Mouse (Mus musculus) hindbrain, embryonic 15.5 days (tissue): ENCODE data around the gene Samd14. TPM values are rescaled to one million over a fixed set of nuclear protein-coding genes. Genes with fewer than 3 reads are reported as not detected.
"Not testable (repeated sequence)": the region's sequence is repeated elsewhere in the genome, so short reads cannot be mapped to it uniquely, and the experiment has no call there.

ENCODE experiments used
- ATAC-seq: fragments of 200-750 bp; cut with Nextera tagmentation; 2 replicates; pipeline ENCODE4 v1.8.0; 2017; ENCODE audit warnings: low read depth, moderate number of reproducible peaks, moderate TSS enrichment; ENCODE audit not compliant: low FRiP score
- H3K27ac ChIP-seq: fragments of 300-500 bp; sonication (generic); replicated peaks from 2 replicates; pipeline ENCODE4 v1.5.1; 2015; ENCODE audit warnings: mild to moderate bottlenecking, inconsistent platforms
- H3K27me3 ChIP-seq: fragments of 300-500 bp; sonication (generic); 2 replicates; pipeline ENCODE4 v1.6.1; 2015; ENCODE audit warnings: control low read depth, inconsistent platforms
- H3K36me3 ChIP-seq: fragments of 300-500 bp; sonication (generic); 2 replicates; pipeline ENCODE4 v1.6.1; 2015; ENCODE audit warnings: control low read depth, inconsistent platforms
- H3K4me1 ChIP-seq: fragments of 300-500 bp; sonication (generic); replicated peaks from 2 replicates; pipeline ENCODE4 v1.6.1; 2015; ENCODE audit warnings: control low read depth, inconsistent platforms
- H3K4me2 ChIP-seq: fragments of 300-500 bp; sonication (generic); 2 replicates; pipeline ENCODE4 v1.6.1; 2015; ENCODE audit warnings: moderate library complexity, mild to moderate bottlenecking, inconsistent platforms
- H3K4me3 ChIP-seq: fragments of 300-500 bp; sonication (generic); 2 replicates; pipeline ENCODE4 v1.5.1; 2015; ENCODE audit warnings: mild to moderate bottlenecking, inconsistent platforms
- H3K9ac ChIP-seq: fragments of 300-500 bp; sonication (generic); 2 replicates; pipeline ENCODE4 v1.6.1; 2015; ENCODE audit warnings: inconsistent platforms
- H3K9me3 ChIP-seq: fragments of 300-500 bp; sonication (generic); 2 replicates; pipeline ENCODE4 v1.6.1; 2016; ENCODE audit warnings: control low read depth, inconsistent platforms
- WGBS: fragments of 180-500 bp; shearing (Covaris S2); methylation state at CpG from one replicate; pipeline ENCODE4 v1.1.7; 2015; 5-methylcytosine and 5-hydroxymethylcytosine counted together
- polyA plus RNA-seq: library from polyadenylated mRNA; unstranded; fragments of >200 nt; fragmentation: Nextera tagmentation; extraction: Ambion mirVana; gene quantifications from 2 replicates; pipeline ENCODE4 v1.2.1, GENCODE M21; 2015

Samd14 gene
- polyA plus RNA-seq, 1 experiment from 2014 or later: 176 TPM

DNA sequence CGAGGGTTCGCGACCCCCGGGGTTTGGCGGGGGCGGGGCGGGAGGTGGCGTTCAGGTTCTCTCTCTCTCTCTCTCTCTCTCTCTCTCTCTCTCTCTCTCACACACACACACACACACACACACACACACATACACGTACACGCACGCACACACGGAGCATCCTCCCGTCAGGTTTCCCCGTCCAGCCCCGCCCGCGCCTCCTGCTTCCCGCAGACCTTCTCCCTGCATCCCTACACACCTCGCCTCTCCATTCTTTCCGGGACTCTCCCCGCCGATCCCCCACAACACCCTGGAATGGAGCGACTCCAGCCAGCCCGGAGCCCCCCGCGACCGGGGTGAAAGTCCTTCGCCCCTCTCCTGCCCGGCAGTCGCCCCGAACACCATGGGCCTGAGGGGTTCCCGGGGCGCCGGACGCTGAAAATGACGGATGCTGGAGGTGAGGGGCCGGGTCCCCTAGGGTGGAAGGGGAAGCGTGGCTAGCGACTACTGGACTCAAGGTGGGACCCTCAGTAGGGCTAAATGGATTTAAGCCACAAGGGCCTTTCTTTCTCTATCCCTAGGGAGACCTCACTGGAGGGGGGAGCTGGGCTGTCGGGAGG lies 561 bp downstream of the Samd14 start:
- 0% methylated on average over 32 of the region's 40 CpGs for WGBS
- Histone ChIP-seq H3K4me2 (peak overlapping the region; percentile 92), H3K36me3 (peaks cover 11% of the 10 kb centered on the region; the same call in 1 of the 2 replicates), H3K4me1 (peaks cover 70% of the 10 kb centered on the region), H3K9ac (peak overlapping the region; percentile 93), H3K27ac (peak overlapping the region; percentile 95), H3K27me3 (no peaks in the 10 kb centered on the region), H3K9me3 (no peaks in the 10 kb centered on the region), H3K4me3 (peak overlapping the region; percentile 76)
- ATAC-seq: peak; percentile 35; the same call in 1 of the 2 replicates

GRCm38 (mm10) chr11:95010841-95011403 lies 1.2 kb downstream of the Samd14 start:
- H3K4me2 ChIP-seq: peak overlapping the region; percentile 92
- peaks cover 74% of the 10 kb centered on the region for H3K4me1 ChIP-seq
- peak overlapping the region; percentile 76 for H3K4me3 ChIP-seq
- H3K36me3 ChIP-seq: peaks cover 16% of the 10 kb centered on the region; the same call in 1 of the 2 replicates
- WGBS: 6% methylated on average over 4 of the region's 4 CpGs
- ATAC-seq, H3K9me3 ChIP-seq, H3K27me3 ChIP-seq: not testable (repeated sequence)
- peak overlapping the region; percentile 95 for H3K27ac ChIP-seq
- peak overlapping the region; percentile 93 for H3K9ac ChIP-seq

DNA sequence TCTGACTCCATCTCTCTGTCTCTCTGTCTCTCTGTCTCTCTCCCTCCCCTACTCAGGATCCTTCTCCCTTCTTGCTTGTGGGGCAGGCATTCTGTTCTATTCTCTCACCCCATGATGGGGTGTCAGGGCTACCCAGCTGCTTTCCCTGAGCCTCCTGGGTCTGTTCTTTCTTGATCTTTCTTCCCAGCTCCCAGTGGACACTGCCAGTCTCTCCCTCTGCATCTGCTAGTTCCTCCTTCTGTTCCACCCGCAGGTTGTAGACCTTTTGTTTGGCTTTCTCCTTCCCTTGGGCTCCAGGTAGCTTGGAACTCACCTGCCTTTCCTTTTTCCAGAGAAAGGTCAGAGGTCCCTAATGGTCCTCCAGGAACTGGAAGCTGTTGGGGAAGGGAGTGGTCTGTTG lies 1.7 kb downstream of the Samd14 start:
- H3K9ac ChIP-seq: peak overlapping the region; percentile 93
- H3K36me3 ChIP-seq: peaks cover 20% of the 10 kb centered on the region; the same call in 1 of the 2 replicates
- no peaks in the 10 kb centered on the region for H3K27me3 ChIP-seq
- peaks cover 72% of the 10 kb centered on the region for H3K4me1 ChIP-seq
- H3K4me2 ChIP-seq: peak overlapping the region; percentile 92
- 23% methylated on average over 1 of the region's 1 CpGs for WGBS
- no peak for ATAC-seq
- H3K27ac ChIP-seq: peak overlapping the region; percentile 95
- H3K9me3 ChIP-seq: no peaks in the 10 kb centered on the region
- peak overlapping the region; percentile 76 for H3K4me3 ChIP-seq

GRCm38 (mm10) chr11:95012075-95012474 lies 2.4 kb downstream of the Samd14 start:
- peak overlapping the region; percentile 93 for H3K9ac ChIP-seq
- H3K4me3 ChIP-seq: peak overlapping the region; percentile 76
- peaks cover 20% of the 10 kb centered on the region; the same call in 1 of the 2 replicates for H3K36me3 ChIP-seq
- 44% methylated on average over 3 of the region's 3 CpGs for WGBS
- H3K27ac ChIP-seq: peak overlapping the region; percentile 95
- ATAC-seq: no peak
- no peaks in the 10 kb centered on the region for H3K27me3 ChIP-seq
- H3K9me3 ChIP-seq: no peaks in the 10 kb centered on the region
- peak overlapping the region; percentile 92 for H3K4me2 ChIP-seq
- peaks cover 65% of the 10 kb centered on the region for H3K4me1 ChIP-seq

DNA sequence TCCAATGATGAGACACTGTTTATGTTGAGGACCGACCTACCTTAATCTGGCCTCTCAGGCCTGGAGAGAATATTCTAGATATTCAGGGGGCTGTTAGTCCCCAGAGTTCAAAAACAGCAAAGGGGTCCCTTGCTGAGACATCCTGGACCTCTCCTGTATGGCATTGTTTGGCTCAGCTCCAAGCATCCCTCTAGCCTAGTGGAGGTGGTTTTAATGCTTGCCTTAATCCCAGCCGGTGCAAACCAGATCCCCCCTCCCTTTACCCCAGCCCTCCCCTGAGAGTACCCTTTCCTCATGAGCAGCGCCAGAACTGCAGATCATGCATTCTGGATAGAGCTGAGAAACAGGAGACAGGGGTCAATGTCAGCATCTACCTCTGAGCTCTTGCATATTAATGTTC lies 2.8 kb downstream of the Samd14 start:
- WGBS: 31% methylated on average over 3 of the region's 3 CpGs
- H3K4me2 ChIP-seq: peak overlapping the region; percentile 92
- H3K4me1 ChIP-seq: peaks cover 61% of the 10 kb centered on the region
- no peaks in the 10 kb centered on the region for H3K9me3 ChIP-seq
- no peaks in the 10 kb centered on the region for H3K27me3 ChIP-seq
- peaks cover 20% of the 10 kb centered on the region; the same call in 1 of the 2 replicates for H3K36me3 ChIP-seq
- H3K4me3 ChIP-seq: peak overlapping the region; percentile 76
- H3K27ac ChIP-seq: peak overlapping the region; percentile 95
- no peak for ATAC-seq
- peak overlapping the region; percentile 93; the same call in 1 of the 2 replicates for H3K9ac ChIP-seq

- Histone ChIP-seq H3K9me3 (no peaks in the 10 kb centered on the region), H3K4me1 (peaks cover 46% of the 10 kb centered on the region), H3K4me3 (no peak overlapping the region), H3K4me2 (no peak overlapping the region), H3K36me3 (peaks cover 38% of the 10 kb centered on the region), H3K27me3 (no peaks in the 10 kb centered on the region), H3K27ac (no peak overlapping the region), H3K9ac (no peak overlapping the region)
- 75% methylated on average over 3 of the region's 3 CpGs for WGBS
- ATAC-seq: no peak
Measured at GRCm38 (mm10) chr11:95015484-95015883, 5.8 kb downstream of the Samd14 start.

DNA sequence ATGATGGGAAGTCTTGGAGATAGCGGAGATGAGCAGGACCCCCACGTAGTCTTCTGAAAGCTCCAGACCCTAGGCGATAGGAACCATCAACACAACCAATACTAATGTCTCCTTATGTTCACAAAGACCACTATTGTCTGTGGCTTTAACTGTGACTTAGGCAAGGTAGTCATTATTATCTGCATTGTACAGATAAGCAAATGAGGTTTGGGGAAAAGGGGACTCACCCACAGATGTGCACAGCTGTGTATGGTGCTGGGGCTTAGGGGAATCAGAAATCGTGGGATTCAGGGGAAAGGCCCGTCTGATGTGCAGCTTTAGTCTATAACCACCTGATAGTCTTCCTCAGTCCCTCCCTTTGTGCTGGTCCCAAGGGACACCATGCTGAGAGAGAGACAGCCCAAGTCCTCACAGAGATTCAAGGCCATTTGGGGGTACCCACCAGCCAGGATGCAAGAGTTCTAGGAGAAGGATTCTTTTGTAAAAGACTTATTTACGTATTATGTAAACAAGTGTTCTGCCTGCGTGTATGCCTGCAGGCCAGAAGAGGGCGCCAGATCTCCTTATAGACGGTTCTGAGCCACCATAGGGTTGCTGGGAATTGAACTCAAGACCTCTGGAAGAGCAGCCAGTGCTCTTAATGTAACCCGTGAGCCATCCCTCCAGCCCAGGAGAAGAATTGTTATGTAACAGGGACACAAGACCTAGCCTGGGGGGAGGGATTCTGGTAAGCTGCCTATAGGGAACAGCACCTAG lies 12.7 kb downstream of the Samd14 start:
- Histone ChIP-seq H3K9me3 (no peaks in the 10 kb centered on the region), H3K4me2 (no peak overlapping the region), H3K27me3 (no peaks in the 10 kb centered on the region), H3K4me3 (no peak overlapping the region), H3K27ac (no peak overlapping the region), H3K4me1 (peaks cover 20% of the 10 kb centered on the region), H3K9ac (no peak overlapping the region), H3K36me3 (peaks cover 68% of the 10 kb centered on the region)
- ATAC-seq: no peak
- 82% methylated on average over 10 of the region's 10 CpGs for WGBS

GRCm38 (mm10) chr11:95023481-95023880 lies 13.8 kb downstream of the Samd14 start:
- Histone ChIP-seq H3K4me3 (no peak overlapping the region), H3K27me3 (no peaks in the 10 kb centered on the region), H3K4me2 (no peak overlapping the region), H3K36me3 (peaks cover 68% of the 10 kb centered on the region), H3K27ac (no peak overlapping the region), H3K9me3 (no peaks in the 10 kb centered on the region), H3K9ac (no peak overlapping the region), H3K4me1 (peaks cover 30% of the 10 kb centered on the region)
- WGBS: 94% methylated on average over 9 of the region's 9 CpGs
- no peak for ATAC-seq

GRCm38 (mm10) chr11:95024439-95025184 lies 14.9 kb downstream of the Samd14 start:
- 55% methylated on average over 29 of the region's 29 CpGs for WGBS
- Histone ChIP-seq H3K36me3 (peaks cover 58% of the 10 kb centered on the region), H3K4me3 (no peak overlapping the region), H3K27ac (peak overlapping the region; percentile 63), H3K9ac (no peak overlapping the region), H3K9me3 (no peaks in the 10 kb centered on the region), H3K27me3 (no peaks in the 10 kb centered on the region), H3K4me1 (peaks cover 30% of the 10 kb centered on the region), H3K4me2 (no peak overlapping the region)
- ATAC-seq: no peak

- 85% methylated on average over 11 of the region's 11 CpGs for WGBS
- Histone ChIP-seq H3K4me2 (no peak overlapping the region), H3K27ac (peak overlapping the region; percentile 63), H3K36me3 (peaks cover 51% of the 10 kb centered on the region), H3K9ac (no peak overlapping the region), H3K4me3 (no peak overlapping the region), H3K9me3 (no peaks in the 10 kb centered on the region), H3K27me3 (no peaks in the 10 kb centered on the region), H3K4me1 (peaks cover 25% of the 10 kb centered on the region)
- ATAC-seq: no peak
Measured at GRCm38 (mm10) chr11:95025227-95026012, 15.7 kb downstream of the Samd14 start.

DNA sequence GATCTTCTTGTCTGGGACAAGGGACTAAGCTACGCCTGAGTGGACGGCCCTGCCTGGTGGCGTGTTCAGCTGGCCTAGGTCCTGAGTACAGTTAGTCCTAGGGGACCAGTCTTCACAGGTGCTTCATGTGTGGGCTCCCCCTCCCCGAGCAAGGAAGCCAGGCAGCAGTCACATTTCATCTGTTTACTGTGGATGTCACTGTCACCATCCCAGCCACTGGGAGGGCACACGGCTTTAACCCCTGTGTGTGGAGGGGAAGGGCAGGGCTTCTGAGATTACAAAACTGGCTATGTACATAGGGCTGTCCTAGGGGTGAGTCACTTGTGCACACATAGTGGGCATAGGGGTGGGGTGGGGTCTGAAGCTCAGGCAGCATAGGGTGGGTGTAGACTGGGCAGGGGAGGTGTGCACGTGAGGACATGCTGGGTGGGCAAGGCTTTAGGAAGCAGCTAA lies 16.4 kb downstream of the Samd14 start:
- H3K4me3 ChIP-seq: no peak overlapping the region
- no peak overlapping the region for H3K4me2 ChIP-seq
- H3K27me3 ChIP-seq: no peaks in the 10 kb centered on the region
- no peaks in the 10 kb centered on the region for H3K9me3 ChIP-seq
- peaks cover 44% of the 10 kb centered on the region for H3K36me3 ChIP-seq
- H3K4me1 ChIP-seq: peaks cover 25% of the 10 kb centered on the region
- no peak overlapping the region for H3K9ac ChIP-seq
- no peak for ATAC-seq
- WGBS: 61% methylated on average over 6 of the region's 6 CpGs
- no peak overlapping the region for H3K27ac ChIP-seq
